Mouse (Mus musculus) ES-Bruce4 (cell line): Measurements from ENCODE around the gene Chit1. TPM values are rescaled to one million over a fixed set of nuclear protein-coding genes. Genes with fewer than 3 reads are reported as not detected.

ENCODE experiments used
- H3K27ac ChIP-seq: 2 replicates; pipeline ENCODE4 v1.5.1; 2012; ENCODE audit warnings: low read length, inconsistent platforms; ENCODE audit not compliant: insufficient read depth
- H3K27me3 ChIP-seq: 2 replicates; pipeline ENCODE4 v1.6.1; 2012; ENCODE audit warnings: mild to moderate bottlenecking, low read length, inconsistent platforms; ENCODE audit not compliant: control insufficient read depth, poor library complexity, insufficient read depth, severe bottlenecking
- H3K36me3 ChIP-seq: 2 replicates; pipeline ENCODE4 v1.6.1; 2012; ENCODE audit warnings: inconsistent platforms, mild to moderate bottlenecking, low read length, moderate library complexity; ENCODE audit not compliant: control insufficient read depth, poor library complexity, insufficient read depth, severe bottlenecking
- H3K4me1 ChIP-seq: one replicate; pipeline ENCODE4 v1.8.1; 2011; ENCODE audit warnings: low read length; ENCODE audit not compliant: control insufficient read depth, insufficient read depth
- H3K4me3 ChIP-seq: 2 replicates; pipeline ENCODE4 v1.5.1; 2011; ENCODE audit warnings: low read depth, mild to moderate bottlenecking, low read length
- H3K9ac ChIP-seq: 2 replicates; pipeline ENCODE4 v1.6.1; 2012; ENCODE audit warnings: low read depth, mild to moderate bottlenecking, inconsistent platforms; ENCODE audit not compliant: poor library complexity, severe bottlenecking
- H3K9me3 ChIP-seq: replicated peaks from 2 replicates; pipeline ENCODE4 v1.6.1; 2012; ENCODE audit warnings: mild to moderate bottlenecking, low read length, inconsistent platforms; ENCODE audit not compliant: control insufficient read depth, poor library complexity, insufficient read depth, severe bottlenecking
- CTCF ChIP-seq: IDR thresholded peaks from one replicate; pipeline ENCODE4 v1.8.1; 2011; ENCODE audit warnings: low read depth, low read length
- EP300 ChIP-seq: IDR thresholded peaks from 2 replicates; pipeline ENCODE4 v1.6.1; 2011; ENCODE audit warnings: low read depth, low read length; ENCODE audit not compliant: insufficient read depth
- POLR2A ChIP-seq: IDR thresholded peaks from one replicate; pipeline ENCODE4 v1.8.1; 2011; ENCODE audit warnings: low read length; ENCODE audit not compliant: insufficient read depth
- polyA plus RNA-seq: library from polyadenylated mRNA; stranded (reverse); fragments of >200 nt; gene quantifications from 2 replicates; pipeline ENCODE4 v1.2.4, GENCODE M21; 2011; ENCODE audit warnings: low read depth; ENCODE audit not compliant: missing spikeins, insufficient read depth, insufficient read length

Gene Chit1
- not detected in 2 replicates for polyA plus RNA-seq

- Histone ChIP-seq H3K4me3 (no peak within 1 kb of the TSS), H3K27ac (no peak within 1 kb of the TSS), H3K4me1 (no peaks in the 10 kb centered on the region), H3K9me3 (no peaks in the 10 kb centered on the region), H3K36me3 (no peaks in the 10 kb centered on the region), H3K9ac (no peak within 1 kb of the TSS), H3K27me3 (no peaks in the 10 kb centered on the region)
- no peak for TF ChIP-seq EP300
- TF ChIP-seq CTCF, result no peak
Measured at GRCm38 (mm10) chr1:134110979-134111378, at the start of gene Chit1. TSS of gene Chit1 (plus strand) at chr1:134111242.

- H3K9ac ChIP-seq, result no peak overlapping the region; the same call in 1 of the 2 replicates
- no peak overlapping the region for H3K4me3 ChIP-seq
- no peaks in the 10 kb centered on the region for H3K27me3 ChIP-seq
- H3K9me3 ChIP-seq, result no peaks in the 10 kb centered on the region
- H3K36me3 ChIP-seq, result no peaks in the 10 kb centered on the region
- TF ChIP-seq CTCF (no peak), EP300 (no peak), POLR2A (no peak)
- H3K27ac ChIP-seq, result peak overlapping the region; percentile 45; the same call in 1 of the 2 replicates
- peaks cover 8% of the 10 kb centered on the region for H3K4me1 ChIP-seq
Measured at GRCm38 (mm10) chr1:134061915-134062314, 49.1 kb upstream of the Chit1 start.

GRCm38 (mm10) chr1:134062411-134063085, 48.5 kb upstream of the Chit1 start:
- Histone ChIP-seq H3K27me3 (no peaks in the 10 kb centered on the region), H3K9ac (no peak overlapping the region), H3K36me3 (no peaks in the 10 kb centered on the region), H3K9me3 (no peaks in the 10 kb centered on the region), H3K4me3 (peak overlapping the region; percentile 6; the same call in 1 of the 2 replicates), H3K4me1 (peaks cover 8% of the 10 kb centered on the region), H3K27ac (peak overlapping the region; percentile 73)
- TF ChIP-seq POLR2A, result no peak
- TF ChIP-seq CTCF, result no peak
- no peak for TF ChIP-seq EP300

DNA sequence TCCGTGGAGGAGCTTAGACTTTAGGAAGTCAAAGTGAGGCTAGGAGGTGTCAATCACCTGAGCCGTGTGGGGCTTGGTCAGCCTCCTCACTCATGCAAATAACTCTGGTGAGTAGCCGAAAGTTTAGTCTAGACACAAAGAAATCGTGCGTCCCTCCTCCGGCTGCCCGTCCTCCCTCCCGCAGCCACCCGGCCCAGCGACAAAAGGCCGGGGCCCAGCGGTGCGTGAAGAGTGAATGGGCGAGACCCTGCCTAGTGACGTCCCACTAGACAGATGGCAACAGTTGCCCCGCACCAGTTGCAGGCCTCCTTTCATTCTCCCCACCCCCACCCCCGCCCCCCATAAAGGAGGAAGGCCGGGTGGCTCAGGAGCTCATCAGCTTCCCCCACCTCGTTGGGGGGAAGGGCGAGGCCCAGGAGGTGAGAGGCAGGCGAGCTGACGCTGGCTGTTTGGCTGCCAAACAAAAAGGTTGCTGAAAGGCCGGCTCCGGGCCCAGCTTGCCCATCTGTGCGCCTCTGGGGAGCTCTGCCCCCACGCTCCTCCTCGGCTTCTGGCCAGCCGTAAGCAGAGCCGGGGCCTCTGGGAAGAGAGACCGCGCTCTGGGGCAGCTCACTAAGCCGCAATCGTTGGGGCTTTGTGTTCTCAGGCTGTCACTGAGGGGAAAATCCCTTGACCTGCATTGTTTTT, 47.8 kb upstream of the Chit1 start:
- H3K9me3 ChIP-seq, result no peaks in the 10 kb centered on the region
- no peaks in the 10 kb centered on the region for H3K36me3 ChIP-seq
- peak; percentile 63; the same call in 1 of the 2 replicates for TF ChIP-seq EP300
- no peak for TF ChIP-seq CTCF
- TF ChIP-seq POLR2A, result no peak
- H3K27me3 ChIP-seq, result no peaks in the 10 kb centered on the region
- peak overlapping the region; percentile 6 for H3K4me3 ChIP-seq
- peak overlapping the region; percentile 63 for H3K9ac ChIP-seq
- peaks cover 8% of the 10 kb centered on the region for H3K4me1 ChIP-seq
- H3K27ac ChIP-seq, result peak overlapping the region; percentile 84

DNA sequence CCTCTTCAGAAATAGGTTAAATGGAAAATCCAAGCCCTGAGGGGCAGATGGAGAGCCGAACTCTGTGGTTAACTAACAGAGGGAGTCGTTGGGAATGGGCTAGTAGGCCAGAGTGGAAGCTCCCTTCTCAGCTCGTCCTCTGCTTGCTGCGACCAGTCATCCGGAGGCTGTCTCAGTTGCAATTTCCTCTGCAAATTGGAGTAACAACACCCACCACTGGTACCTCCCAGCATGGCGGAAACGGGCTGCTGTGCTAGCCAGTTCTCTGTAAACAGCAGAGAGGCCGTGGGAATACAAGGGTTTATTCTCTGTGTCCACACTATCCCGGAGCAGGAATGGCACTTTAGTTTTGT, 47.3 kb upstream of the Chit1 start:
- Histone ChIP-seq H3K27me3 (no peaks in the 10 kb centered on the region), H3K36me3 (no peaks in the 10 kb centered on the region), H3K9me3 (no peaks in the 10 kb centered on the region), H3K27ac (peak overlapping the region; percentile 84), H3K9ac (peak overlapping the region; percentile 63), H3K4me3 (peak overlapping the region; percentile 24; the same call in 1 of the 2 replicates), H3K4me1 (peaks cover 8% of the 10 kb centered on the region)
- TF ChIP-seq CTCF, result no peak
- TF ChIP-seq EP300, result 0 out of 2 replicates have a peak, but pooled peaks have one; percentile 1

DNA sequence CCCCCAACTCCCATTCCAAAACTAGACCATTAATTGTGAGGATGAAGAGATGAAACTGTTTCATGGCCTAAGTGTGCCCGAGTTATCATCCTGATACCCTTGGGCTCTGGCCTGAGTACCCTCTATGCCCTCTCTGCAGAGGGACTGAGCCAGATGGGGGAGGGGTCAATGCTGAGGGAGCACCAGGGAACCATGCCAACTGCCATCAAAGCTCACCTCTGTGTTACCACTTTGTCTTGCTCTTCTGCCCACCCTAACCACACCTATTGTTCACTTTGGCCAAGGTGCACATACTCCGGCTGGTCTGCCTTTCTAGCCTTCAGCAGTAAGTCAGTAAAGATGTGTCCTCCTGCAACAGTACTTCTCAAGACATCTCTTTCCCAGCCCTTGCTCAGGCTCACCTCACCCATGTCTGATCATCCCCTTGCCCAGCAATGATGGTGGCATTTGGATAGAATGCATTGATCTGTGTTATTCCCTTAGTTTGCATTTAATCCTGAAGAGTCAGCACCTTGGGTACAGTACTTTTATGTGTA, 46.7 kb upstream of the Chit1 start:
- Histone ChIP-seq H3K4me1 (peaks cover 8% of the 10 kb centered on the region), H3K9me3 (no peaks in the 10 kb centered on the region), H3K4me3 (no peak overlapping the region), H3K27ac (peak overlapping the region; percentile 84), H3K36me3 (no peaks in the 10 kb centered on the region), H3K27me3 (no peaks in the 10 kb centered on the region), H3K9ac (no peak overlapping the region)
- TF ChIP-seq EP300, result no peak
- TF ChIP-seq POLR2A, result no peak
- TF ChIP-seq CTCF, result no peak
